In genomic region chr4:22836124-22836445, GRCm38 (mm10) we compare ENCODE assay signal across 10 mouse cellular contexts.
DNase-seq lines count a peak whose midpoint lies in the region; ATAC-seq lines count a peak whose summit lies in the region.
"Had no signal": no experiment of that assay in that cellular context is flagged by ENCODE, and none has a peak within 500 bp of the region (broad histone marks: within the 10 kb centered on the region; RNA-seq: fewer than 3 reads in every experiment).

No protein-coding gene starts in this region.

- no peaks in the 10 kb centered on the region for H3K9me3 ChIP-seq in embryonic facial prominence, embryonic 10.5 days
- no peaks in the 10 kb centered on the region for H3K9me3 ChIP-seq in embryonic facial prominence, embryonic 12.5 days
- H3K9me3 ChIP-seq in hindbrain, embryonic 12.5 days (replicated peaks): no peaks in the 10 kb centered on the region
- H3K9me3 ChIP-seq in midbrain, embryonic 13.5 days: 0 out of 2 replicates have a peak, but pooled peaks cover 2% of the 10 kb centered on the region
- H3K9me3 ChIP-seq: limb, embryonic 15.5 days had no signal

- H3K27ac ChIP-seq in embryonic facial prominence, embryonic 10.5 days (replicated peaks): peak overlapping the region; percentile 71; the same call in 1 of the 2 replicates
- H3K27ac ChIP-seq in embryonic facial prominence, embryonic 12.5 days: no peak overlapping the region
- H3K27ac ChIP-seq in hindbrain, embryonic 12.5 days: peak overlapping the region; percentile 89
- peak overlapping the region; percentile 85 for H3K27ac ChIP-seq in midbrain, embryonic 13.5 days
- H3K27ac ChIP-seq: limb, embryonic 15.5 days had no signal

- no peaks in the 10 kb centered on the region for H3K27me3 ChIP-seq in embryonic facial prominence, embryonic 10.5 days (replicated peaks; ENCODE audit: low read depth, poor library complexity, severe bottlenecking)
- no peaks in the 10 kb centered on the region for H3K27me3 ChIP-seq in embryonic facial prominence, embryonic 12.5 days
- H3K27me3 ChIP-seq in hindbrain, embryonic 12.5 days: no peaks in the 10 kb centered on the region
- no peaks in the 10 kb centered on the region for H3K27me3 ChIP-seq in midbrain, embryonic 13.5 days
- H3K27me3 ChIP-seq: limb, embryonic 15.5 days had no signal

- H3K9ac ChIP-seq in embryonic facial prominence, embryonic 12.5 days: no peak overlapping the region
- peak overlapping the region; percentile 32; the same call in 1 of the 2 replicates for H3K9ac ChIP-seq in hindbrain, embryonic 12.5 days
- H3K9ac ChIP-seq in midbrain, embryonic 13.5 days (replicated peaks): peak overlapping the region; percentile 28; the same call in 1 of the 2 replicates
- H3K9ac ChIP-seq: limb, embryonic 15.5 days had no signal

- no peak for DNase-seq in embryonic facial prominence, embryonic 10.5 days (ENCODE audit: low spot score)
- no peak for DNase-seq in gastrocnemius, postnatal 14 days
- no peak for DNase-seq in embryo, embryonic 11 days
- DNase-seq in cerebellum, adult 9-10 months: no peak
- DNase-seq: cerebellum, postnatal 25 days; lung, postnatal 14 days had no signal

- intact Hi-C loops in gastrocnemius, postnatal 14 days (cut with DNase I; ENCODE audit: low total_unique reads): no loop called here

- ATAC-seq in embryonic facial prominence, embryonic 12.5 days (ENCODE audit: insufficient number of reproducible peaks, insufficient read depth, low FRiP score, low TSS enrichment): no peak
- ATAC-seq in hindbrain, embryonic 12.5 days (ENCODE audit: low FRiP score): no peak
- peak; percentile 77 for ATAC-seq in midbrain, embryonic 13.5 days

- WGBS in embryonic facial prominence, embryonic 10.5 days: 47% methylated on average over 7 of the region's 7 CpGs
- 56% methylated on average over 7 of the region's 7 CpGs for whole genome bisulfite sequencing in embryonic facial prominence, embryonic 12.5 days
- 27% methylated on average over 7 of the region's 7 CpGs for WGBS in hindbrain, embryonic 12.5 days
- WGBS in midbrain, embryonic 13.5 days: 8% methylated on average over 7 of the region's 7 CpGs

- peak overlapping the region; percentile 32 for H3K4me2 ChIP-seq in embryonic facial prominence, embryonic 12.5 days (replicated peaks)
- peak overlapping the region; percentile 46 for H3K4me2 ChIP-seq in hindbrain, embryonic 12.5 days (replicated peaks)
- H3K4me2 ChIP-seq in midbrain, embryonic 13.5 days (replicated peaks): peak overlapping the region; percentile 49
- H3K4me2 ChIP-seq: limb, embryonic 15.5 days had no signal

- H3K4me1 ChIP-seq in embryonic facial prominence, embryonic 10.5 days: peaks cover 12% of the 10 kb centered on the region
- H3K4me1 ChIP-seq in embryonic facial prominence, embryonic 12.5 days: 0 out of 2 replicates have a peak, but pooled peaks cover 6% of the 10 kb centered on the region
- peaks cover 18% of the 10 kb centered on the region for H3K4me1 ChIP-seq in hindbrain, embryonic 12.5 days
- peaks cover 30% of the 10 kb centered on the region for H3K4me1 ChIP-seq in midbrain, embryonic 13.5 days (replicated peaks)
- H3K4me1 ChIP-seq: limb, embryonic 15.5 days had no signal

- peak overlapping the region; percentile 33 for H3K4me3 ChIP-seq in embryonic facial prominence, embryonic 10.5 days
- H3K4me3 ChIP-seq in embryonic facial prominence, embryonic 12.5 days: no peak overlapping the region
- H3K4me3 ChIP-seq in hindbrain, embryonic 12.5 days: peak overlapping the region; percentile 16
- peak overlapping the region; percentile 21 for H3K4me3 ChIP-seq in midbrain, embryonic 13.5 days (replicated peaks)
- H3K4me3 ChIP-seq: limb, embryonic 15.5 days had no signal

- no peaks in the 10 kb centered on the region for H3K36me3 ChIP-seq in embryonic facial prominence, embryonic 10.5 days (replicated peaks)
- no peaks in the 10 kb centered on the region for H3K36me3 ChIP-seq in embryonic facial prominence, embryonic 12.5 days
- no peaks in the 10 kb centered on the region for H3K36me3 ChIP-seq in hindbrain, embryonic 12.5 days
- H3K36me3 ChIP-seq in midbrain, embryonic 13.5 days: no peaks in the 10 kb centered on the region
- H3K36me3 ChIP-seq: limb, embryonic 15.5 days had no signal
